Mouse (Mus musculus): ENCODE data around the gene Ahsg.

Gene Ahsg

DNA sequence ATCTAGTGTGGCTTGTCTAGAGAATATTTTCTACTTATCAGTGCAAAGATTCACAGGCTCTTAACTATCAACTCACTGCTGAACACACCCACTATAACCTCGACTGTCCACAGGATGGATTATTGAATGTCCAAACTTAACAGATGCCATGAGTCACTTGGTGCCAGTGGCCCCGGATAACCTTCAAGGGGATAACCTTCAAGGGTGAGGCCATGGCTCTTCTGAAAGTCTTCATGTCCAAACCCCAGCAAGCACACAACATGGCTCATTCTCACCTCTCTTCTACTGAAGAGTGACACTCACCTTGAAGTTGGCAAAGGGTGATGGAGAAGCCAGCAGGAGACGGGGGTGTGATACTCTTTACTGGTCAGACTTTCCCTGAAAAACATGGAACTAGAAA lies 4.4 kb upstream of the Ahsg start:
- DNase-seq (ENCODE audit: low read depth, low spot score): no peak

DNA sequence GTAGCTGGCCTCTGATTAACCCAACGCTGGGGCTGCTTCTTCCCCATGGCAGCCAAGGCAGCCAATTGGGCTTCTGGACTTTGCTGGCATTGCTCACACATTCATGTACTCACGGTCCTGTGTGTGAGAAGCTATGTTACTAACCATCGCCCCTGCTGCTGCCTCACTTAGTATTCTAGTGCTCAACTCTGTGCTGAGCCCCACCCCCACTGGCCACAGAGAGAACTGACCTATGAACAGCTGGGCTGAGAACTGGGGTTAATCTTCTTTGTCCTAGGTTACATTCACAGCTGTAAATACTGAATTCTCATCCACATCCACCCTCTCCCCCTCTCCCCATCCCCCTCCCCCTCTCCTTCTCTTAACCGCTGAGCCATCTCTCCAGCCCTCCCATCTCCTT lies 2.2 kb upstream of the Ahsg start:
- DNase-seq (ENCODE audit: low read depth, low spot score): no peak

DNA sequence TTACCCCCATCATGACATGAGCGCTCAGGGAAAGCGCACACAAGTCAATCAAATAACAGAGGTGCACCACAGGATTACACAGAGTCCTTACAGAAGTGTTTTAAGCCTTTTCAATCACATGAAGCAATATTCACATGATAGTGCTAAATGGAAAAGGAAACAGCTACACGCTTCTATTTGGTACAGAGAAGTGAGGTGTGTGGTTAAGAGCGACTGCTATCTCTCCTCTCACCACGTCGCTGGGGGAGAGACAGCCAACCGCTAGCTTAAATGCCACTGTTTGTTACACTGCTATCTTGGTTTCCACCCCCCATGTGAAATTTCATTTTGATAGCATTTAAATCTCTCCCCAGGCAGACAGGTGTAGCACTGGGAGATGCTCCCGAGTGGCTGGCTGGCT lies 1.4 kb upstream of the Ahsg start:
- no peak for DNase-seq (ENCODE audit: low read depth, low spot score)

DNA sequence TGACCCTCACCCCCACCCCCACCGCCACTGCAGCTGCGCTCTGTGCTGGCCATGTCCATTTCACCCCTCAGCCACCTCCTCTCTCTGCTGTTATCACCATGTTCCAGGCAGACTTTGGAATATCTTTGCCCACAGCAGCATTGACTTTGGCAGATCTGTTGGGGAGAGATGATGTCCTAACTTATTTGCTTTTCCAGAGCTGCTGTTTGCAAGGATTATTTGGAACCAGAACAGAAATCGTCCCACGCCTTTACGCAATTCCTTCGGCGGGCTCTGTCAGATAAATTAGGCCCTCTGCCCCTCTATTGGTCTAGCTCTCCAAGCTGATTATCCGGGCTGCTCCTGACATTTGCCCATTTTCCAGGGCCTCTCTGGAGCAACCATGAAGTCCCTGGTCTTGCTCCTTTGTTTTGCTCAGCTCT lies 667 bp downstream of the Ahsg start:
- no peak for DNase-seq (ENCODE audit: low read depth, low spot score)

DNA sequence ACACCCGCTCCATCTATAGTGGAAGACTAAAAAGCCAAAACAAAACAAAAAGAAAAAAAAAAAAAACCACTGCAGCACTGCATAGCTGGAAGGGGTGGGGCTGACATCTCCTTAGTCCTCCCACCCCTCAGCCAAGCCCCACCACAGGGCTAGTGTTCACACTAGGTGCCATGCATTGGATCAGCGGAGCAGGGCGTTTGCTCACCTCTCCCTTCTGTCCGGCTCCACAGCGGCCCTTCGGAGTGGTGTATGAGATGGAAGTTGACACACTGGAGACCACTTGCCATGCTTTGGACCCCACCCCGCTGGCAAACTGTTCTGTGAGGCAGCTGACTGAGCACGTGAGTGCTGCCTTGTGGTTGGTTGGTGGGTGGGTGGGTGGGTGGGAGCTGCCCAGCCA lies 3.0 kb downstream of the Ahsg start:
- DNase-seq (ENCODE audit: low read depth, low spot score): no peak

DNA sequence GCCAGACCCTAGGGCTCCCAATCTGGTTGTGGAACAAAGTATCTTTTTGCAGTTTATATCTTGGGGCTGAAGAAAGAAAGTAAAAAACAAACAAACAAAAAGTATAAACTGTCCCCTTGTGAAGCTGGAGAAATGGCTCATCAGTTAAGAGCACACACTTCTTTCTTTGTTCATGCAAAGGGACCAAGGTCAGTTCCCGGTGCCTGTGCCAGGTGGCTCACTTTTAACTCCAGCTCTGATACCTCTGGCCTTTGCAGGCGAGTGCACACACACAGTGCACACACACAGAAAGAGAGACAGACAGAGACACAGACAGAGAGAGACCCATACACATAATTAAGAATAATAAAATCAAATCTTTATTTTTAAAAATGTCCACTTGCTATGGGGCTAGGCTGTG lies 5.5 kb downstream of the Ahsg start:
- no peak for DNase-seq (ENCODE audit: low read depth, low spot score)

DNA sequence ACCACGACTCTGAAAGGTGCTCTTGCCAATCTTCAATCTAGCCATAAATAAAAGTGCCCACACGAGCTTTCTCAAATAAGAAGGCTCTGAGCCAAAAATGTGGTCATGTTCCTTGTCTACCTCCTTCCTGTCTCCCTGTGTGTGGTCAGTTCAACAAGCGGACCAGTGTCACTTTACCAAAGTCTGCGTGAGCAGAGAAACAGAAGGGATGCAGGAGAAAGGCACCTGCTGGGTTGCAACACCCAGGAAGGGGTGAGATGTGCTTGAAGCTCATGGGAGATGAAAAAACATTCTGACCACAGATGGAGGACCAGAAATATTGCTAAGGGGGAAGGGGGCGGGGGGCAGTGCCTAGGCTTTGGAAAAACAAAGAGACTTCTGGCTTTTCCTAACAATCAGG lies 8.3 kb downstream of the Ahsg start:
- DNase-seq (ENCODE audit: low read depth, low spot score): no peak

DNA sequence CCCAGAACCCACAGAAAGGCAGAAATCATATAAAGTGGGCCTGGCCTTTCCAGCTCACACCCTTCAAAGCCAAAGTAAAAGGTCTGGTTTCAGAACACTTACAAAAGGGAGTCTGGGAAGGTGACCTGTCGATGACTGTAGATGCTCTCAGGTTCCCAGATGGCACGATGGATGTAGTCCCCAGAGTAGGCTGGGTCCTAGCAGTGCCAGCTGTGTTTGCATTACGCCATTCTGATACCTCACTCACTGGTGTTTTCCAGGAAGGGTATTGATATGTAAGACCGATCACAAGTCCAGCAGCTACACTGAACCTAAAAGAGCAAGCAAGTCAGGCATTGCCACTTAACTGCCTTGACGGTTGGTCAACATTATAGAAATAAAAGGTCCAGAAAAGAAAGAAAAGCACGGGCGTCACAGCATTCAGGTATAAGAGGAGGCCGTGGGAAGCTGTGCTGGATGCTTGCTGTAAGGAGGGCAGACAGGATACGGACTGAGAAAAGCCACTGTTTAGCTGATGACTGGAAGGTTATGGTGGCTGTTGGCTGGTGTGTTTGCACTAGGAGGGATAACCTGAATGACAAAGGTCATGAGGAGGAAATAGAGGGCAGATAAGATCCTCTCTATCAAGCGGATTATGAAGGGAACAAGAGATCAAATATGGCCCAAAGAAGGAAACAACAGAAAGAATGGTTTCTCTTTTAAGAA lies 8.9 kb downstream of the Ahsg start:
- DNase-seq (ENCODE audit: low read depth, low spot score): no peak

DNA sequence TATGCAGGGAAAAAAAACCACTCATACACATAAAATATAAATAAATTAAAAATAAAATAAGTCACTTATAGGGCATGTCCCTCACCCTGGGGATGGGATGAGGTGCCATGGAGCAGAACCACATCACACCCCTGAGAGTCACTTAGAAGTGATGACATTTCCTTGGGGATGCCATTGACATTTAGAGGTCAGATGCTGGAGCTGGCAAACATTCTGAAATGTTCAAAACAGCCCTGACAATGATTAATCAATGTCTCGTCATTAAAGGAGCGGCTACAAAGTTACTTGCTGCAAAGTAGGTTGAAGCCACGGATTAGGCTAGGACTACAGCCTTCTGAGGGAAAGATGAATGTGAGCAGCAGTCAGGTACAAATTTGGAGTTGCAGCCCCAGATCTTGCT lies 10.2 kb downstream of the Ahsg start:
- no peak for DNase-seq (ENCODE audit: low read depth, low spot score)

DNA sequence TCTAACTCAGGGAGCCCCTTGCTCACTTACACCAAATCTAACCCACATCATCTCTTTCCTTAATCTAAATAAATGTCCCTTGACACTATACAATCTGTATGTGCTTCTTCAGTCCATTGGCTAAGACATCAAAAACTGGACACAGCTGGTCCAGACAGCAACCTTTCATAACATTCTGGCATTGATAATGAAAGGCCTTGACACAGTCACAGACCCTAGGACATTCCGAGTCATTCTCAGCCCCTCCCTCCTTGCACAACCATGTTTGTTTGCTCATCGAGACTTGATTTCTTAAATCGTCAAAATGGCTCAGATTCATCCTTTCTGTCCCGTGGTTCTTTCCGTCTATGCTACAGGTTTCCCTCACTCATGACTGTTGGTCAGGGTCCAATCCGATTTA lies 18.2 kb downstream of the Ahsg start:
- DNase-seq (ENCODE audit: low read depth, low spot score): no peak

DNA sequence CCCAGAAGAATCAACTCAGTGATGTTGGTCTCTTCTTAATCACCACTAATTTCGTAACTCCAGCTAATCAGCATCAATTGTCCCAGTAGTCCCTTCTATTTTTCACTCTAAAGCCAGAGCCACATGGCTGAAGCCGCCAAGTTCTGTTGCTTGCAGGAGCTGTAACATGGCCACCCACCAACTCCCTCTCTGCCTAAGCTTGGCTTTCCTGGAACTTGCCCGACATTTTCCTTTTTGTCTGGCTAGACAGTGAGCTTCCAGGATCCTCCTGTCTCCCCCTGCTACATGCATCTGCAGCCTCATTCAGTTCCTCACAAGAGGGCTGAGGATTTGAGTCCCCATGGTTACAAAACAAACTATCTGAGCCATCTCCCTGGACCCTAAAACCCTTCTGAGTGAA lies 20.9 kb downstream of the Ahsg start:
- DNase-seq (ENCODE audit: low read depth, low spot score): no peak

DNA sequence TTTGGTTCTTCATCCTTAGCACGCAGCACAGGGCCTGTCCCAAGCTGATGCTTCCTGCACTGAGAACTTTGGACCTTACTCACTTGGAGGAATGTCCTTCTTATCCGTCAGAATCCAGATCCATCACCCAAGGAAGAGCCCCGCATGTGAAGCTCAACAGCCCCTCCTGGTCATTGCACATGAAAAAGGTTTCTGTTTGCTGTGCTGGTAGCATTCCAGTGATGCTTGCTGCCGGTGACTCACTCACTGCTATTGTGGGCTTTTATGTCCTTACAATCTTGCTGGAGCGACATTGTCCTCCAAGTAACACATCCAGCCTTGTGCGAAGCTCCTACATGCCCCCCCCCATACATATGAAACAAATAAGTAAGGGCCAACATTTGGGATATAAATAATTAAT lies 21.8 kb downstream of the Ahsg start:
- no peak for DNase-seq (ENCODE audit: low read depth, low spot score)

DNA sequence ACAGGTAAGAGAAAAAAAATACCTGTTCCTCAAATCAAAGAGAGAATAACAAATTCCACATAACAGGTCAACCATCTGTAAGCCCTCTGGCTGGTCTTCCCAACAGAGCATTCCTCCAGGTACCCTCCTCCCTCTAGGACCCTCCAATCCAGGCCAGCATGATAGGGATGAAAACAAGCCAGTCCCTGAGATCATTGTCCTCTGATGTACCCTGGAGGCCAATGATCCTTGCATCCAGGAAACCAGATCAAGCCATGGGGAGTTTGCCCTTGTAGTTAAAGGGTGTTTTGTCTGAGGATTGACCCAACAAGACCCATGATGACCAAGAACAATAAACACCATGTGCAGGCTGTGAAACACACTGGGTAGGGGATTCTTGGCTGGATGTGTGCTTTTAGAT lies 23.2 kb downstream of the Ahsg start:
- DNase-seq (ENCODE audit: low read depth, low spot score): no peak

DNA sequence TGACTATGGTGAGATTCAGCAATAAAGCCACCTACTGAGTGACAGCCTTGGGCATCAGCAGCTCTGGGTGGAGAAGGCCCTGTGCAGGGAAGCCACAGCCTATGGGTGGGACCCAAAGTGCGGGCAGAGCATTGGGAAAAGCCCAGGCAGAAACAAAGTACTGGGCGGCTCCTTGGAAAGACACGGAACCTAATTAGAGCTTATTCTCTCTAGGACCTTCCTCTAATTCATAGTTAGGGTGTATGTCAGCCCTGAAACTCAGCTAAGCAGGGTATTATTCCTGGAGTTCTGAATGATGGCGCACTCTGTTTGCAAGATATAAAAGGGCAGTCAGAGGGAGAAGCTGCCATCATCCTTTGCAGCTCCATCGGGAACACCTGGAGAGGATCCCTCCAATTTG lies 27.0 kb downstream of the Ahsg start, which contains the start of gene Fetub:
Gene Fetub (plus strand): TSS at position 301 of the 400 bp plus-strand sequence.
- DNase-seq (ENCODE audit: low read depth, low spot score): no peak

DNA sequence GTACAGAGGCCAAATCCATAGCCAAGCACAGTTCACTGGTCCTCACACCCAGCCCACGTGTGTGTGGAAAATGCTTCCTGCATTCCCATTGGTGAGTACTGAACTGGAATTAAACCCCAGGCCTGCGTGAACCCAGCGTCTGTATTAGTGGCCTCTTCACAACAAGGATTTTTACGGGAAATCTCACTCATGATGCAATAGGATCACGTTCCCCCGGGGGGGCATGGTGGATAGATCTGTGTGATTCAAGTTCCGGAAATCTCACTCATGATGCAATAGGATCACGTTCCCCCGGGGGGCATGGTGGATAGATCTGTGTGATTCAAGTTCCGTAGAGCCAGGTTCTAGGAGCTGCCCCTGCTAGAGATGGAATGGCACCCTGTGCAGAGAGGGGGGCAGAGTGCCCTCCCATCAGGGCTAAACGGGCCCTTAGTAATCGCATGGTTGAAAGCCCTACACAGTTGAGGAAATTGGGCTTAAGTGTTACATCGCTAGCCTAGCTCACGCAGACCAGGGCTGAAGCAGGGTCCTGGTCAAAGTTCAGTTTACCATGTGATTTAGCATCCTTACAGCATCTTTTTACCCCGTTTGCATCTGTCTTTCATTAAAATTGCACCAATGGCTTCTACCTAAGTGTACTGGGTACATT lies 27.7 kb downstream of the Ahsg start:
- DNase-seq (ENCODE audit: low read depth, low spot score): no peak

DNA sequence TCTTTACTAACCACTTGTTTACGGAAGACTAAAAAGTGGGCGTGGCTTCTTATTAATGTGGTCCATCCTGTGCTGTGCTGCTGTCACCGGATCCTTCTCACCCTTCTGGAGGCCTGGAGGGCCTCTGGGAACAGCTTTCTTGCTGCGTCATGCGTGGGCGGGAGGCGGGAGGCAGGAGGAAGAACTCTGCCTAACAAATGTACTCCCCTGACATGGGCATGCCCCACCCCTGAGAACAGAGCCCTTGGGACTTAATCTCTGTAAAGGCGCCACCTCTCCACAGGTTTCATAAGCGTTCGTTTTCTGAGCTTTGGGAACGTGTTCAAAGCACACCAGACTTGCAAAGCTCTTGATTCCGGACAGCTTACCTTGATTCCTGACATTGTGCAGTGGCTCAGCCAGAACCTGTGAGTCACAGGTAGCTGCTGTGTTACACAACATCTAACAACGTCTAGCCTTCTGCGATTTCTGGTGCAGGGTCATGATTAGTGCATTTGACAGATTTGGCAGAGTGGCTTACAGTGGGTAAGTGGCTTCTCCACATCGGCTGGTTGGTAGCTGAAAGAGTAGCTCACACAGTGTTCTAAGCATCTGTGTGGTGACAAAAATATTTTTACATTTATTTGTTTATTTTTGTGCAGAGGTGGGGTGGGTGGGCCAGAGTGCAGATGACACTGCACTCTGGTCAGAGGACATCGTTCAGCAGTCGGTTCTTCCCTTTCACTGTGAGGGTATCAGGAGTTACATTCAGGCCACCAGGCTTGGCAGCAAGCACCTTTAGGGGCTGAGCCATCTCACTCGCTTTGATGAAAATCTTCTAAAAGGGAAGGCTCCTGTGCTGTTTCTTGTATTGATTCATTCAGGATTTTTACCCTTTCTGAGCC lies 29.1 kb downstream of the Ahsg start:
- no peak for DNase-seq (ENCODE audit: low read depth, low spot score)

DNA sequence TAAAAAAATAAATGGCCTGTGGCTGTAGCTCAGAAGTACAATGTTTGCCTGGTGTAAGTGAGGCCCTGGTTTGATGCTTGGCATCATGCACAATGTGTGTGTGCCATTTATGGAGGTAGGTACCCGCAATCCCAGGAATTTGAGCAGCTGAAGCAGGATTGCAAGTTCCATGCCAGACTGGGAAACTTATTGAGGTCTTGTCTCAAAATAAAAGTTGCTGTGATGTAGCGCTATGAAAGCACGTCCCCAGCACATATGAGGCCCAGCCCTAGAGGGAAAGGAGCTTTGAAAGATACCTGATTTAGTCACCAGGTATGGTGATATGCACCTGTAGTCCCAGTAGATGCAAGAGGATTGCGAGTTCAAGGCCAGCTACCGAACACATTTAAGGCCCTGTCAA lies 30.7 kb downstream of the Ahsg start:
- no peak for DNase-seq (ENCODE audit: low read depth, low spot score)

DNA sequence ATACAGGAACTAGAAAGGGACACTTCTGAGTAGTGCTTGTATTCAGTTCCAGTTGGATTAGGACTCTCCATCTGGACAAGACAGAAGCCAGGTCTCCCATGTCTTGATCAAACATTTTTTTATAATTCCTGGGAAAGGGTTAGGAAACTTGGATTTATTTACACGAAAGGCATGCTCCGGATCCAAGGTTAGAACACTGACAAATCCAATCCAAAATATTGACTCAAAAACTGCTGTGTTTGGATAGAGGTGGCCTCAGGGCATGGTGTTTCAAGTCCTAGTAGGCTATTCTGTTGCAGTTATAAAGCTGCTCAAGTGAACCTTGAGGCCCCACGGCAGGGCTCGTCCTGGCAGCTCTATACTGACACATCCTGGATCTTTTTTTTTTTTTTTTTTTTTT lies 31.4 kb downstream of the Ahsg start:
- DNase-seq (ENCODE audit: low read depth, low spot score): no peak

DNA sequence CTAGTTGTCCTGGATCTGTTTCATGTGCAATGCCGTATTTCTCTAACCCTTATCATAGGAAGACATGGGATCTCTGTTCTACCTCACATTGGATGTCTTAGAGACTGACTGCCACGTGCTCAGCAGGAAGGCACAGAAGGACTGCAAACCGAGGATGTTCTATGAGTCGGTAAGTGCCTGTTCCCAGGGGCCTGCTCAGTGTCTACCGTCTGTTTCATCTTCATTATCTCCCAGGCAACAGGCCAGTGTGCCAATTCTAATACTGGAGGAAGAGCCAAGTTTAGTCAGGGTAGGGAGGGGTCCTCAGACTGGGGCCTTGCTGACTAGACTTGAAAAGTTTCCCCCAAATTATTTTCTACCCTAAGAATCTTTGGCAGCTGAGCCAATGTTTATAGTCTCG lies 38.5 kb downstream of the Ahsg start:
- DNase-seq (ENCODE audit: low read depth, low spot score): no peak

DNA sequence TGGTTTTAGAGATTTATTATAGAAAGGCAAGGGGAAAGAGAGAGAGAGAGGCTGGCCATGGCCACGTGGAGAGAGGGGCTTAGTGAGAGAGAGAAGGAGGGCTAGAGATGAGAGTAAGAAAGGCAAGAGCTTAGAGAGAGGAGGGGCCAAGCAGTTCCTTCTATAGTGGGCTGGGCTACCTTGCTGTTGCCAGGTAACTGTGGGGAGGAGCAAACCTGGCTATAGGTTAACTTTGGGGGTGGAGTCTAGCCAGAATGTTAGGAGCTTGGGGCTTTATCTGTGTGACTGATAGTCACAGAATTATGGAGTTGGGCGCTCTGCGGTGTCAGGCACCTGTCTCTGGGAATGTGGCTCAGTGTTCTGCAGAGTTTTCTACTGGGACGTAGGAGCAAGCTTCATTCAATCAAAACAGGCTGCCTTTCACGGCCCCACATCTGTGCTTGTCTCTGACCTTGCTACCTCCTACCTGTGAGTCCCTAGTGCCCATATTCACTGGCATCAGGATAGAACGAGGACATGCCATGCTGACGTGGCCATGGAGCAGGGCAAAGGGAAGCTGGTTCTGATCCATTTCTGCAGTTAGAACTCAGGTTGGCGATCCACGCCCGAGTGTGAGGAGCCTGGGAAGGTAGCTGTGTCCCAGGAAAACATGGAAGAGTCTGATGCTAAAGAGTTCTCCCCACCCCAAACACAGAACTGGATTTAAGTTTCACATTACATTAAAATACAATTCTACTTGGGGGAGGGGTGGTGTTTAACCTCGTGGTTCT lies 40.5 kb downstream of the Ahsg start:
- no peak for DNase-seq (ENCODE audit: low read depth, low spot score)

DNA sequence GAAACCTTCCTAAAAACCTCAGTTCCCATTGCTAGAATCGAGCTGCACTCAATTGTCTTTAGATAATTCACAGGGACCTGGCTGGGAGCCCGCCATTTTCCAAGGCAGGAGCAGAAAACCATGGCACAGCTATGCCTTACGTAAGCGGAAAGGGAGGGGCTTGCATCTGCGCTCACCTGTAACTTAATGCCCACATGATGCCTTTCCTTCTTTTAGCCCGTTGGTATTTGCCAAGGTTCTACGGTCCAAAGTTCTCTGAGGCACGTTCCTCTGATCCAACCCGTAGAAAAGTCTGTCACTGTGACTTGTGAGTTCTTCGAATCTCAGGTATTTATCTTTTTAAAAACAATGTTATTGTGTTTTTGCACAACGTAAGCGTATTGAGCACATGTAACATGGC lies 46.6 kb downstream of the Ahsg start:
- DNase-seq (ENCODE audit: low read depth, low spot score): no peak

DNA sequence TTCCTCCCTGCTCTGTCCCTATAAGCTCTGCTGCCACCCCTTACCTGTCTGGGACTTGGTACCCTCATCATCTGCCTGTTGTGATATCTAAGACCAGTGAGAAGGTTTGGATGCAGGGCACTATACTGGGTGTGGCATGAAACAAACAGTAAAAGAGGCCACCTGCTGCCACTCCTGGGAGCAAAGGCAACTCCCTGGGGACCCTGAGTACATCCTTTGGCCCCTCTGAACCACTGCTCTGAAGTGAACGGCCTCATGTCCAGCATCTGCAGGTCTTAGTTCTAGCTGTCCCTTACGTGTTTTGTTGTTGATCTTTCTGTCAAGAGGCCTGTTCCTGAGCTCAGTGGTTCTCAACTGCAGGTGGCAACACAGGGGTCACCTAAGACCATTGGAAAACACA lies 47.5 kb downstream of the Ahsg start:
- no peak for DNase-seq (ENCODE audit: low read depth, low spot score)

Measured in retina, postnatal 7 days (tissue).